Mouse (Mus musculus) cerebellum, adult 2 months (tissue): ENCODE results near the gene Cc2d1a. TPM values are rescaled to one million over a fixed set of nuclear protein-coding genes. Genes with fewer than 3 reads are reported as not detected.

Experiments used
- DNase-seq, 2 experiments: peaks; one replicate each; pipeline ENCODE4 v3.0.0; 2021
- H3K27ac ChIP-seq: fragments of 200-500 bp; 2 replicates; pipeline ENCODE4 v1.5.1; 2012; ENCODE audit warnings: low read length, control low read depth, inconsistent platforms; ENCODE audit not compliant: insufficient read depth
- H3K27me3 ChIP-seq: fragments of 200-500 bp; 2 replicates; pipeline ENCODE4 v1.6.1; 2012; ENCODE audit warnings: inconsistent platforms, mild to moderate bottlenecking, low read length, moderate library complexity; ENCODE audit not compliant: control insufficient read depth, insufficient read depth
- H3K4me1 ChIP-seq: fragments of 200-500 bp; 2 replicates; pipeline ENCODE4 v1.6.1; 2011; ENCODE audit warnings: low read length; ENCODE audit not compliant: control insufficient read depth, insufficient read depth
- H3K4me3 ChIP-seq: fragments of 200-500 bp; replicated peaks from 2 replicates; pipeline ENCODE3; 2011; ENCODE audit warnings: mild to moderate bottlenecking, low read depth, low read length, control low read depth; ENCODE audit not compliant: insufficient read depth
- CTCF ChIP-seq: fragments of 200-500 bp; IDR thresholded peaks from 2 replicates; pipeline ENCODE4 v1.5.1; 2011; ENCODE audit warnings: low read depth, mild to moderate bottlenecking, control low read depth, low read length, moderate library complexity, borderline replicate concordance; ENCODE audit not compliant: insufficient read depth
- POLR2A ChIP-seq: fragments of 200-500 bp; IDR thresholded peaks from 2 replicates; pipeline ENCODE4 v1.6.1; 2011; ENCODE audit warnings: low read length, control low read depth, borderline replicate concordance; ENCODE audit not compliant: insufficient read depth
- WGBS: fragments of 180-500 bp; shearing (Covaris S2); methylation state at CpG from one replicate; pipeline ENCODE4 v1.1.7; 2018; 5-methylcytosine and 5-hydroxymethylcytosine counted together
- polyA plus RNA-seq: library from polyadenylated mRNA; depleted of rRNA; stranded (reverse); fragments of >200 nt; gene quantifications from 2 replicates; pipeline ENCODE4 v1.2.3, GENCODE M21; 2012

Gene Cc2d1a
- polyA plus RNA-seq, 1 experiment: 40.4 TPM

GRCm38 (mm10) chr8:84170096-84170495 is 22.4 kb upstream of the Cc2d1a start:
- Histone ChIP-seq H3K4me3 (no peak overlapping the region), H3K4me1 (peaks cover 19% of the 10 kb centered on the region), H3K27ac (no peak overlapping the region), H3K27me3 (no peaks in the 10 kb centered on the region)
- TF ChIP-seq POLR2A (no peak), CTCF (no peak)
- WGBS: 24% methylated on average over 5 of the region's 5 CpGs
- peak in 1 of 2 experiments; percentile 35 for DNase-seq

- Histone ChIP-seq H3K27me3 (no peaks in the 10 kb centered on the region), H3K4me1 (peaks cover 7% of the 10 kb centered on the region), H3K27ac (no peak overlapping the region), H3K4me3 (no peak overlapping the region)
- no peak for DNase-seq
- WGBS: 93% methylated on average over 2 of the region's 2 CpGs
- TF ChIP-seq POLR2A (no peak), CTCF (no peak)
These were observed 20.0 kb upstream of the Cc2d1a start for GRCm38 (mm10) chr8:84167696-84168095.

GRCm38 (mm10) chr8:84157620-84158019 is 9.9 kb upstream of the Cc2d1a start:
- Histone ChIP-seq H3K27ac (no peak overlapping the region), H3K4me1 (no peaks in the 10 kb centered on the region), H3K27me3 (no peaks in the 10 kb centered on the region), H3K4me3 (no peak overlapping the region)
- WGBS: 91% methylated on average over 4 of the region's 4 CpGs
- DNase-seq: no peak
- TF ChIP-seq POLR2A: no peak
- TF ChIP-seq CTCF: no peak

- H3K27ac ChIP-seq: no peak overlapping the region
- DNase-seq: no peak
- H3K27me3 ChIP-seq: no peaks in the 10 kb centered on the region
- peaks cover 11% of the 10 kb centered on the region for H3K4me1 ChIP-seq
- TF ChIP-seq CTCF (no peak), POLR2A (no peak)
- WGBS: 80% methylated on average over 3 of the region's 3 CpGs
- H3K4me3 ChIP-seq: no peak overlapping the region
These were observed 1.4 kb upstream of the Cc2d1a start for GRCm38 (mm10) chr8:84149181-84149580.

GRCm38 (mm10) chr8:84148531-84148850 is 755 bp upstream of the Cc2d1a start:
- TF ChIP-seq POLR2A (no peak), CTCF (no peak)
- peaks cover 11% of the 10 kb centered on the region for H3K4me1 ChIP-seq
- WGBS: 37% methylated on average over 5 of the region's 5 CpGs
- peak overlapping the region; percentile 57 for H3K4me3 ChIP-seq
- no peak overlapping the region for H3K27ac ChIP-seq
- peak in 1 of 2 experiments; percentile 41 for DNase-seq
- H3K27me3 ChIP-seq: no peaks in the 10 kb centered on the region

- WGBS: 6% methylated on average over 14 of the region's 14 CpGs
- no peaks in the 10 kb centered on the region for H3K27me3 ChIP-seq
- peak overlapping the region; percentile 57 for H3K4me3 ChIP-seq
- H3K4me1 ChIP-seq: peaks cover 11% of the 10 kb centered on the region
- TF ChIP-seq CTCF: no peak
- TF ChIP-seq POLR2A: no peak
- no peak for DNase-seq
- H3K27ac ChIP-seq: no peak overlapping the region; the same call in 1 of the 2 replicates
These were observed 391 bp downstream of the Cc2d1a start for GRCm38 (mm10) chr8:84147324-84147766.

- peaks cover 11% of the 10 kb centered on the region for H3K4me1 ChIP-seq
- no peaks in the 10 kb centered on the region for H3K27me3 ChIP-seq
- TF ChIP-seq POLR2A: no peak
- no peak for TF ChIP-seq CTCF
- no peak overlapping the region for H3K27ac ChIP-seq
- WGBS: 78% methylated on average over 8 of the region's 8 CpGs
- no peak for DNase-seq
- H3K4me3 ChIP-seq: no peak overlapping the region
These were observed 3.0 kb downstream of the Cc2d1a start for GRCm38 (mm10) chr8:84144636-84145245.

GRCm38 (mm10) chr8:84140838-84141237 is 6.9 kb downstream of the Cc2d1a start:
- 73% methylated on average over 4 of the region's 4 CpGs for WGBS
- Histone ChIP-seq H3K4me1 (no peaks in the 10 kb centered on the region), H3K27me3 (no peaks in the 10 kb centered on the region), H3K4me3 (no peak overlapping the region), H3K27ac (no peak overlapping the region)
- TF ChIP-seq POLR2A (no peak), CTCF (no peak)
- no peak for DNase-seq

GRCm38 (mm10) chr8:84137848-84138247 is 9.9 kb downstream of the Cc2d1a start:
- Histone ChIP-seq H3K27ac (no peak overlapping the region), H3K4me3 (no peak overlapping the region), H3K4me1 (no peaks in the 10 kb centered on the region), H3K27me3 (no peaks in the 10 kb centered on the region)
- 90% methylated on average over 3 of the region's 3 CpGs for WGBS
- DNase-seq: no peak
- TF ChIP-seq CTCF (no peak), POLR2A (no peak)
